Mouse (Mus musculus) kidney, postnatal 25 days (tissue): ENCODE results near the gene Prss46.

ENCODE experiments used
- DNase-seq, 2 experiments: peaks; one replicate each; pipeline ENCODE4 v3.0.0; 2021; ENCODE audit warnings: mixed read lengths in 2 of 2

Prss46 gene

GRCm38 (mm10) chr9:110899451-110900008 is 55.2 kb downstream of the Prss46 start:
- DNase-seq = no peak

DNA sequence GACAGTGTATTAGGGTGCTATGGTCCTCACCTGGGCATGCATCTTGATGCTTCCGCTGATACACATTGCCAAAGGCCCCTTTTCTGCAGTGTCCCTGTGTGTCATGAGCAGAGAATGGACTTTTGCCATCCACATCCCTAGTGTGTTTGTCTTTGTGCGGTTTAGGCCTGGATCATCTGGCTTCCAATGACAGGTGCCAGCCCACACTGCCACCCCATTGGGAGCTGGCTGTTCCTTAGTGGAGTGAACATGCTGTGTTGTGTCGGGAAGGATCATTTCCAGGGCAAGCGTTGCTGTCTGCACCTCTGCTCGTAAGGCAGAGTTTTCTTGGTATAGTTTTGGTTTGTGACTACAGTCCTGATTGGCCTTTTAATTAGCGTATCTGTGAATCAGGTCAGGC is 56.9 kb downstream of the Prss46 start:
- DNase-seq = no peak

DNA sequence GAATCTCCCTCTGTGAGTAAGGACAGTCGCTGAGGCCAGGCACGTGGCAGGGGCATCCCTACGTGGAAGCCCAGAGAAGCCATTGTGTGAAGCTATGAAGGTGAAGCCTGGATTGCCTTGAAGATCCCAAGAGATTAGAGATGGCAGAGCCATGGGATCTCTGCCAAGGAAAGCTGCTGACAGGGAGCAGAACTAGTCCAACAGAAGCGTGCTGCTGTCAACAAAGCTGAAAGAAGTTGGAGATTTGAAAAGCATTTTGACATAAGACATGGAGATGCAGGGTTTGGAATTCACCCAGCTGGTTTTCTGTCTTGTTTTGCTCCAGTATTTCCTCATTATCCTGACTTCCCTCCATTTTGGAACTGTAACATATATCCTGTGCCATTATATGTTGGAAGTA is 58.0 kb downstream of the Prss46 start:
- DNase-seq = no peak
